Mouse (Mus musculus) G1E (cell line): Measurements from ENCODE around the gene Prpsap1.

ENCODE experiments used
- CTCF ChIP-seq: IDR thresholded peaks from 2 replicates; pipeline ENCODE4 v1.5.1; 2012; ENCODE audit warnings: low read depth, low read length, inconsistent platforms, mixed read lengths
- GATA1 ChIP-seq: IDR thresholded peaks from 2 replicates; pipeline ENCODE4 v1.6.1; 2012; ENCODE audit warnings: borderline replicate concordance, low read length, inconsistent platforms, mixed read lengths

GRCm38 (mm10) chr11:116440408-116441068 lies 53.5 kb downstream of the Prpsap1 start:
- TF ChIP-seq GATA1, result no peak
- TF ChIP-seq CTCF, result no peak
